Mouse (Mus musculus) ovary, postnatal 36 days (tissue): Measurements from ENCODE around the gene Tmem150b.

Source experiments
- DNase-seq: peaks from one replicate; pipeline ENCODE4 v3.0.0; 2022; ENCODE audit warnings: low spot score, mixed read lengths

Tmem150b gene

DNA sequence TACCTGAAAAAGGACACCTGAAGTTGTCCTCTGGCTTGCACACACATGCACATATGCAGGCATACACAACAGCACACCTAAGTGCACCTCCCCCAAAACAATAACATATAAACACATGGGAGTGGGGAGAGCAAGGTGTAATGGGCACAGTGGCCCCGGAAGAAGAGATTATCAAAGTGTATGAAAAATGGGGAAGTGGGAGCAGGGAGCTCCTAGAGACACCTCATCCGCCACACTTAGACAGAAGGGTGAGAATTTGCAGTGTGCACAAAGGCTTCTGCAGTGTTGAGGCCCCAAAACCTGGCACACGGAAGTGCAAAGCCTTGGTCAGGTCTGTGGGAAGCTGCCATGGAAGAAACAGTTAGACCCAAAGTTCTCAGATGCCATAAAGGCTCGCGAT, 6.0 kb upstream of the Tmem150b start:
- no peak for DNase-seq

DNA sequence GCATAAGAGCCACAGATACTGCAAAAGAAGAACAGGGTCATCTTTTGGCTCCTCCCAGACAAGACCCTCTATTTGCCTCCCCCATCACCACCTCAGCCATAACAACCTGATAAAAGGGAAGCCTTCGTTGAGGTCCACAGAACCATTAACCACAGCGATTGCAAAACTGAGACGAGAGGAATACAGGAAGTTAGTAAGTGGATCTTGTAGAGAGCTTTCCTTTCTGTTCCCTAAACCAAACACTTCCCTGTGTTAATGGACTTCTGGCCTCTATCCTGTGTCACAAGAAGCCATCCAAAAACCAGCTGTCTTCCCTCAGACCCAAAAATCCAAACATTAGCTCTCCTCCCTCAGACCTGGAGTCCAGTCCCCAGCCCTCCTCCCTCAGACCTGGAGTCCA, 690 bp downstream of the Tmem150b start:
- DNase-seq: no peak

DNA sequence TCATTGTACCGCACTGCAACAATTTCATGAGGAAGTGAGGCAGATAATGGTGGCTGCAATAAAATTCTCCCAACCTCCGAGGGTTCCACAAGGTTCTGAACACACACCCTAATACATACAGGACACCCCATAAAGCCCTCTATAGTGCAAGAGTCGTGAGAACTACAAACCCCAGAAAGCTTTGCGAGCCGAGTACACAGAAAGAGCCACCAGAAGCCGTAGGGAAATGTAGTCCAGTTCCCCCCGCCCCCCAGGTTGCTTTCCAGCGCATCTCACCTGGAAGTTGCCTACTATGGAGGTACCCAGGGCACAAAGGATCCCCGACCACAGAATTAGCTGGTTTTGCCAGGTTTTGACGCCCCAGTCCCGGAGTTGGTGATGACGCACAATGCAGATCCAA, 1.5 kb downstream of the Tmem150b start:
- DNase-seq: no peak

DNA sequence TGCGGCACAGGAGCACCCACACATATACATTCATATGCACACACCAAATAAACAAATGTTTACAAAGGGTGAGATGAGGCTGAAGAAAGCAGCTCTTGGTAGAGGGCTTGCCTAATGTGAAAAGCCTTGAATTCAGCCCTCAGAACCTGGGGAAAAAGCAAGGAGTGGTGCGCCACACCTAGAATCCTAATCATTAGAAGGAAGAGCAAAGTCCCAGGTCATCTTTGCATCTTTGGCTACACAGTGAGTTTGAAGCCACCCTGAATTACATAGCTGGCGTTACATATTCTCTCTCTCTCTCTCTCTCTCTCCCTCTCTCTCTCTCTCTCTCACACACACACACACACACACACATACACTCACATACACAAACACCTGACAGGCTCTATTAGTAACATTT, 5.8 kb downstream of the Tmem150b start:
- no peak for DNase-seq

DNA sequence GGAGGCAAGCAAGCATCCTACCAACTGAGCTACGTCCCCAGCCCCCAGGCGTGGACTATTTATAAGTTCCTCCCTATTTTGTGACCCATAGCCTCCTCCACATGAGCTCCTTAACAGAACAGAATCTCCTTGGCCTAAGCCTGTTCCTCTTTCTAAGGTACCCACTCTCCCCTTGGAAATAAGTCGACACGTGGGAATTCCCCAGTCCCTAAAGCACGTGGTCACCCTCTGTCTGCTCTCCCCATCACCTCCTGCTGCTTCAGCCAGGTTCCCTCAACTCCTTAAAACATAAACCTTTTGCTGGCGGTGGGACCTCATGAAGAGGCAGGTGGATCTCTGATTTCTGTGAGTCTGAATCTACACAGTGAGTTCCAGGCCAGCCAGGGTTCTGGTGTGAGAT, 8.1 kb downstream of the Tmem150b start:
- no peak for DNase-seq

DNA sequence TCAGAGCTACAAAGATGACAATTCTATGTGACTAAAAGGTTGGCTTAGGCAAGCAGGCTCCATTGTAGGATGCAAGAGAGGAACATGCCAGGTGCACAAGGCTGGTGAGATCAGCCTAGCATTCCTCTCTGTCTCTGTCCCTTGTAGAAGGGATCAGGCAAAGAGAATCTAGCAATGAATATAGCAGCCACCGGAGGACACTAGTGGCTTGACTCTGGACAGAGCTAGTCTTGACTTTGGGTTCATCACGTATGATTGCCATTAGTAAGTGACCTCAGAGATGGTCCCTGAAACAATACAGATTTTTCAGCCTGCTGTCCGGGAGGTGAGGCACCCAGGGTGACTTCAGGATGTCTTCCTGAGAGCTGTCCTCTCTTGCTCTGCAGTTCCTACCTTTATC, 12.5 kb downstream of the Tmem150b start:
- DNase-seq: no peak

DNA sequence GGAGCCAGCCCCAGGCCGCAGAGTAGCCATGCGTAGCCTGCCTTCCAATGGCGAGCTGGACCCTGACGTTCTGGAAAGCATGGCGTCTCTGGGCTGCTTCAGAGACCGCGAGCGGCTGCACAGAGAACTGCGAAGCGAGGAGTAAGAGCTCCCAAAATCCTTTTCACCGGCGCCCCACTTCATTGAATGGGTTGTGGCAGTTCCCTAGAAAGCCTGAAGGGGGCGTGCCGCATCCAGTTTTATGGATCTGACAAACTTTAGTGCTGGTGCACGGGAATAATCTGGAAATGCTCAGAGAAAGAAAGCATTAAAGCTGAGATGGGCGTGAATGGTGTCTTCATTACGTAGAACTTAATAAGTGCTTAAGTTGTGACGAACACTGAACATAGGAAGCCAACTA, 20.0 kb downstream of the Tmem150b start:
- peak; percentile 38 for DNase-seq

DNA sequence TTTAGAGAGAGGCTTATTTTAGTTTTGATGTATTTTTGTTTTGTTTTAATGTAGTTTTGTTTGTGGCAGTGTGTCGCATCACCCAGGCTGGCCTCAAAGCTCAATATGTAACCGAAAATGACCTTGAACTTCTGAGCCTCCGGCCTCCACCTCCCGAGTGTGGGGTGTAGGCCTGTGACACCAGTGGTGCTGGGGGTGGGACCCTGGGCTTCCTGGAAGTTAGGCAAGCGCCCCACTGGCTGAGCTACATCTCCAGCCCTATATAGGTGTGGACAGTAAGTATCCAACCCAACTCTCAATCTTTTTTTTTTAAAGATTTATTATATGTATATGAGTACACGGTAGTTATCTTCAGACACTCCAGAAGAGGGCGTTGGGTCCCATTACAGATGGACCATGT, 21.9 kb downstream of the Tmem150b start:
- no peak for DNase-seq

DNA sequence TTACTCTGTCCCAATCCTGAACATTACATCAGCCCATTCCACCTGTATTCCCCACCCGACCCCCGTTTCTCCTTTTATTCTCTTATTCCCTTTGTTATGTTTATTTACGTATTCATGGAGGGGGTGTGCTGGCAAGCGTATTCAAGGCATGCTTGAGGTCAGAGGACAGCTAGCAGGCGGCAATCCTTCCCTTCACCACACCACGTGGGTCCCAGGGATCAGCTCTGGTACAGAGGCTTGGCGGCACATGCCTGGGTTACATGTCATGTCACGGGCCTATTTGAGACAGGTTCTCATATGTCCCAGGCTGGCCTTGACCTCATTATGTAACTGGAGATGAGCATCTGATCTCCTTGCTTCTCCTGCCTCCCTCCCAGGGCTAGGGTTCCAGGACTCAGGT, 22.7 kb downstream of the Tmem150b start:
- no peak for DNase-seq

DNA sequence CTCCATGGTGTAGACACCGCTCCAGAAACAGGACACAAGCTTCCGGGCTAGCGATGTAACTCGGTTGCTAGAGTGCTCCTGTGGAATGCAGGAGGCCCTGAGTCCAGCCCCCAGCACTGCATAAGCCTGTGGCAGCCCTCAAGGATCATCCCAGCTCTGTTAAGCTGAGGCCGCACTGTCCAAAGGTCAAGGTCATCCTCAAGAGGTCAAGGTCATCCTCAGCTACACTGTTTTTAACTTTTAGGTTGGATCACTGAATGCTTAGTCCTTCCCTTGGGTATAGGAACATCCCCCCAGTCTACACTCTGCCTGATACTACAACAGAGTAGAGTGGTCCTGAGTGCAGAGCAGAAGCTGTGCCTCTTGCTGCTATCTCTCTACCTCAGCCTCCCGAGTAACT, 32.0 kb downstream of the Tmem150b start:
- no peak for DNase-seq

DNA sequence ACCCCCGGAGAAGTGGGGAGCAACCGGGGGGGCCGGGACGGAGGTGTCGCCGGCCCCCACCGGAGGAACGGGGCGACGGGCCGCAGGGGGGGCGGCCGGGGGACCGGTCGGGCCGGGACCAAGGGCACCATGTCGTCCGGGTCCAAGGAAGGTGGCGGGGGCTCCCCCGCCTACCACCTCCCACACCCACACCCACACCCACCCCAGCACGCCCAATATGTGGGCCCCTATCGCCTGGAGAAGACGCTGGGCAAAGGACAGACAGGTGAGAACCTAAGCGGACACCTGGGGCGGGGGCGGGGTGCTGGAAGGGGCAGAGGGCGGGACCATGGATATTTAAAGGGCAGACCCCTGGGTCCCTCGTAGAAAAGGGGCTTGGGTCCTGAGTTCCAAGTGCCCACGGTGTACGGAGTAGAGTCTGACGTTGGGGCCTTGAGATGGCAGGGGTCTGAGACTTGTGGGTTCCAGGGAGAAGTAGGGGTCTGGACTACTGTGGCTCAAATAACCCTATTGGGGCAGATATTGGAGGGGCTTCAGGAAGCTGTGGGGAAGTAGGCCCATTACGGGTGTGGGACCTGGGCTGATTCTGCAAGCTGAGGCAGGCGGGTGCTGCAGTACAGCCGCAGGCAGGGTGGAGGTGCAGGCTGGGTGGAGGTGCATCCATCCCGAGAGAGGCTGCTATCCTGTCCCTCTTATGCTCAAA, 33.9 kb downstream of the Tmem150b start:
- DNase-seq: no peak

DNA sequence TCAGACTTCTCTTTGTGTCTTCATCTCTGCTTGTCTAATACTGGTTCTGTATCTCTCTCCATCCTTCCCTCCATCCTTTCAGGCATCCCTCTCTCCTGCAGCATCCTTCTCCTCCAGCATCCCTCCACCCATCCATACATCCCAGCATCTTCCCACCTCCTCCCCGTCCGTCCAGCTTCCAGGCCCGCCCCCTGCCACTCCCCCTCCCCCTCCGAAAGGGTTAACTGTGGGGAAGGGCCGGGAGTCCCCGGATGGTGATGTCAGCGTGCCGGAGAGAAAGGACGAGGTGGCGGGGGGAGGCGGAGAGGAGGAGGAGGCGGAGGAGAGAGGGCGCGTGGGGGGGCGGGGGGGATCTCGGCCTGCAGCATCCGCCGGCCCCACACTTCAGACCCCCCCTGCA, 34.7 kb downstream of the Tmem150b start, which contains the start of gene Brsk1:
Brsk1 (plus strand) TSS at position 218 of the 400 bp plus-strand sequence.
- peak; percentile 54 for DNase-seq

DNA sequence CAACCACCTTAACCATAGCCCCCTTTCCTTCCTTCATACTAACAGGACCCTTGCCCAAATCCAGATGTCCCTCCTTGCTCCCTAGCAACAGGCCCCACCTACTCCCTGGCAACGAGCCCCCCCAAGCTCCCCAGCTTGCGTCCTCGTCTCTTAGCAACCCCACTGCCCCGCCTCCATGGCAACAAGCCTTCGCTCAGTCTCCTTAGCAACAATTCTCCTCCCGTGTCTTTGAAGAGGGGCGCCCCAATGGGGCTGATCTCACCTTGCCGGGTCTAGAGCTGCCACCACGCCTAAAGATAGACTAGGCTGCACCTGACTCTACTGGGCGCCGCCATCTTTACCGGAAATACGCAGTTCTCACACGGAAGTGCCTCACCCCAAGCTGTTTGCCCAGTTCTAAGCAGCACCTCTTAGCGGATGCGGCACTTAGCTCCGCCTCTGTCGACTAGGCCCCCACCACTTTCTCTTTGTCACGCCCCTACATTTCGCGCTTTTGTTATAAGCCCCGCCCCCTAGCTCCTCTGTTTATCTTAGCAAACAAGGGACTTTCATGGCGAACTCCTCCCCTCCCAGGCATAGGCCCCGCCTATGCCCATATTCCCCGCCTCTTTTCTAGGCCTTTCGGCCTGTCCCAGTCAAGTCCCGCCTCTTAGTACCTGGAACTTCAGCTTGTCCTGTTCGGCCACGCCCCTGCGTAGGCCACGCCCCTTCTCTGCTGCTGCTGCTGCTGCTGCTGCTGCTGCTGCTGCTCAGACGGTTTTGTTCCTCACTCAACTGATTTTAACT, 40.2 kb downstream of the Tmem150b start, which contains the start of gene Hspbp1:
Hspbp1 (minus strand) TSS at position 437 of the 786 bp plus-strand sequence.
- peak; percentile 91 for DNase-seq

DNA sequence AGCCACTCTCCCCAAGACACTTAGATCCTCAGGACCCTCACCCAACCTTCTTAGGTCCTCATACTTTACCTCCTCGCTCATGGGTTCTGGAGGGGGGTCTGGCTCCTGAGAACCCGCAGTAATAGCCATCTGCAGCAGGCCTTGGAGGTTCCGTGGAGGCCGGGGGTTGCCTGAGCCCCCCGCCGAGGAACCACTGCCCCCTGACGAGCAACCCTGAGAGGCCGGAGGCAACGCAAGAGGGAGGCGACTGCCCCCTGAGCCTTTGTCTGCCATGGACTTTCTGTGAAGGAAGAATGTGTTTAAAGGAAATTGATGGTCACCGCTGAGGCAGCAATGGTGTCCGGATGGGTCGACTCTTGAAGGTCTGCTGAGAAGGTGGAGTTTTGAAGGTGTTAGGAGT, 40.8 kb downstream of the Tmem150b start:
- DNase-seq: no peak

DNA sequence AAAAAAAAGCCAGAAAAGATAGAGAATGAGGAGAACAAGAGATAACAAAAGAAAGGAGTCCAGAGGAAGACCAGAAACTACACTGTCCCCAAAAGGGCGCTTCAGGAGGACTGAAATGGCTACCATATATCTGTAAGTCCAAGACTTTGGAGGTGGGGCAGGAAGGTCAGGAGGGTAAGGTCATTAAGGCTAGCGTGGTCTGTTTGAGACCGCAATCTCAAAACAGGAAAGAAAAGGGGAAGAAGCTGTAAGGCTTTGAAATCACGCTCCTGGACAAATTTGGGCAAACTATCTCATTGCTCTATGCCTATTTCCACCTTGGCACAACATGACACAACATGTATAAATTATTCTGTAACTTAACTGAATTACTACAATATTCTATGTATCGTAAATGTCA, 41.7 kb downstream of the Tmem150b start:
- DNase-seq: no peak

DNA sequence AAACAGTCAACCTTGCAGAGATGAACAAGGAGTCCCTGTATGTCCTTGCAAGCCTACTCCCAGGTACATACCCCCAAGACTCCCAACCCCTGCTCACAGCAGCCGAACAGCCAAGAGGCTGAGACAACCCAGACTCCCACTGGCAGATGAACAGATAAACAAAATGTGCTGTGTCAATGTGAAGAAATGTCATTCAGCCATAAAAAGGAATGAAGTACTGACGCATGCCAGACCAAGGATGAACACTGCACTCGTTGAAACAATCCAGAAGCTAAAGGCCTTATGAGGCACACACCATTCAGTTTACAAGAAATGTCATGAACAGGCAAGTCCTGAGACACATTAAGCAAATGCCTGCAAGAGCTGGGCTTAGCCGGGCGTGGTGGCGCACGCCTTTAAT, 49.8 kb downstream of the Tmem150b start:
- DNase-seq: no peak

DNA sequence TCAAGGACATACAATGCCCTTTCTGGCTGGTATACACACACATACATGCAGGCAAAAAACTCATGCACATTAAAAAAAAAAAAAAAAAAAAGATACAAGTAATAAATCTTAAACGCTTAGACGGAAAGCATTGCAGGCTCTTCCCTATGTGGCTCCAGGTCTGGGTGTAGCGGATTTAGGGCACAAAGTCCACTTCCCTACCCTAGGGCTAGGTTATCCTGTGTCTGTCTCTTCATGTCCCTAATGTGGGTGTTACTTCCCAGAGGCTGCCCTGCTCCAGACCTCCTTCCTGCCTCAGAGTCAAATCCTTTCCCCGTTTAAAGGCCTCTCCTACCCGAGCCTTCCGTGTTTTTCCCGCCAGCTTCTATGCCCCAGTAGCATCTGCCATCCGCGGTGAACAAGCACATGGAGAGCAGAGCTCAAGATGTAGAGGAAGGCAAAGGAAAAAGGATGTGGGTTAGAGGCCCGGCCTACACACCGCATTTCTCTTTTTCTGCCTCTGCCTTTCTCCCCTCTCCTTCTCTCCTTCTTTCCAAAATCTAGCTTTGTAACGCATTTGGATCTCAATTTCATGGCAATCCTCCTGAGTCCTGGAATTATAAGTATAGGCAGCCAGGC, 50.8 kb downstream of the Tmem150b start:
- DNase-seq: no peak

DNA sequence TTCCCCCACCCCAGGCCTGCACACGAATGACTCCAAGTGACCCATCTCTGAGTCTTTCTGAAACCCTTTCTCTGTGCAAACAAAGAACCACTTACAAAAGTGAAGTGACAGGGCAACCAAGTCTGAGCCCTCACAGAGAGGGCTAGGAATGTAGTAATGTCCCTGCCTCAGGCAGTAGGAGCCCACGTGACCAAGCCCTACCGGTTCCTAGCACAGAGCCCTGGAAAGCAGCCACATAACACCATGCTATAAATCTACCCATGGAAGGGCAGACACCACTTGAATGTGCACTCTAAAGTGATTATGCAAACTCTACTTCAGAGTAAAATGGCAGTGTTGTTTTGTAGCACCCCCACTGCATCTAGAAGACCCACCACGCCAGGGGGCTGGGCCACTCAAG, 53.1 kb downstream of the Tmem150b start:
- DNase-seq: no peak

DNA sequence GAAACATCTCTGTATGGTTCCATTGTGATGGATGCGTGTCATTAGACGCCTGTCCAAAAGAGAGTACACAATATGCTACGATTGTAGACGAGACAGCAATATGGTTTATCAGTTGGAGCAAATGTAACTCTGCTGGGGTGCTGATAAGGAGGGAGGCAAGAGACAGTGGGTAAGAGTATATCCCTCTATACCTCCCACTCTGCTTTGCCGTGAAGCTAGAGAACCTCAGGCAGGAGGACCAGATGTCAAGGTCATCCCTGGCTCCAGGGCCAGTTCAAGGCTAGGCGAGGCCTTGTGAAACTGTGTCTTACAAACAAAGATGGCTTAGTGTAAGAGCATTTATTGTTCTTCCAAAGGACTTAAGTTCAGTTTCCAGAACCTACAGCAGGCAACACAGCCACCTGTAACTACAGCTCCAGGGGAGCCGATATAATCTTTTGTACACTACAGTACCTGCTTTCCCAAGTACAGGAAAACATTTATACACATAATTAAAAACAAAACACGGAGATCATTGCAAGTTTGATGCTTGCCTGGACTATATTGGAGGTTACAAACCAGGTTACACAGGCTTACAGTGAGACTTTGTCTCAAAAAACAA, 54.3 kb downstream of the Tmem150b start:
- no peak for DNase-seq

DNA sequence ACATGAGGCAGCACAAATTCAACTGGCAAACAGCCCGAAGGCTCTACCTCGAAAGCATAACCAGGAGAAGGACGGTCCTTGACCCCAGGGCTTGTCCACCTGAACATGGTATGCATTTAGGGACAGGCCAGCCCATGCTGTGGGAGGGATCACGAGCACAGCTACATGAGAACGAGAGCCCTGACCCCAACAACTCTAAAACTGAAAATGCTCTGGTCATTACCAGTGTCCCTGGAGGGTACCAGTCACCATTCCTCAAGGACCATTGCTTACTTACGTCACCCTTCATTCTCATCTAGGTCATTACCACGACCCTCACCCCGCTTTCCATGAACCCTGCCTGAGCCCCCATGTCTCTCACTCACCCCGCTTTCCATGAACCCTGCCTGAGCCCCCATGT, 55.9 kb downstream of the Tmem150b start:
- no peak for DNase-seq

DNA sequence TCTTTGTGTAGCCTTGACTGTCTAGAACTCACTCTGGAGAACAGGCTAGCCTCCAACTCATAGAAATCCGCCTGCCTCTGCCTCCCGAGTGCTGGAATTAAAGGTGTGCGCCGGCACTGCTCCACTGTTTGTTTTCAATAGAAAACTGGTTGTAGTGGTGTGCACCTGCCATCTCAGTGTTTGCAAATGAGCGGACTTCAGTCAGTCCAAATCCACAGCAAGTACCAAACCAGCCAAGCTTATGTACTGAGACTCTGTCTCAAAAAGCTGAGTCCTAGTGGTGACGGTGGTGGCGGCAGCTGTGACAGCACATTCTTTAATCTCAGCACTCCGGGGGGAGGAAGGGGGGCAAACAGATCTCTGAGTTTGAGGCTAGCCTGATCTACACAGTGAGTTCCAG, 56.5 kb downstream of the Tmem150b start:
- DNase-seq: no peak

DNA sequence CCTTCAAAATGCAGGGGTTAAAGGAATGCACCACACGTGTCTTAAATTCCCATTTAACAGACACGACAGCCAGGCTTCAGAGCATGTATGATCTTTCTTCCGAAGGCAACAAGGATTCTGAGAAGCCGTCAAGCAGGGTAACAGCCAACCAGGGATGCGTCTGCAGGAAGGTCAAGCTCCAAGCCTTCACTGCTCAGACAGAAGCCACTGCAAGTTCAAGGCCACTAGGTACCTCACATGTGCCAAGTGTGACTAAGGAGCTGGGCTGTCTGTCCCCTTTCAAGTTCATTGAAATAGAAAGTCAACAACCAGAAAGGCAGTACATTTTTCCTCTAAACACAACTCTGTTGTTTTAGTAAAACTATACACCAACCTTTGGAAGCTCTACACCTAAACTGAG, 58.2 kb downstream of the Tmem150b start:
- DNase-seq: no peak

DNA sequence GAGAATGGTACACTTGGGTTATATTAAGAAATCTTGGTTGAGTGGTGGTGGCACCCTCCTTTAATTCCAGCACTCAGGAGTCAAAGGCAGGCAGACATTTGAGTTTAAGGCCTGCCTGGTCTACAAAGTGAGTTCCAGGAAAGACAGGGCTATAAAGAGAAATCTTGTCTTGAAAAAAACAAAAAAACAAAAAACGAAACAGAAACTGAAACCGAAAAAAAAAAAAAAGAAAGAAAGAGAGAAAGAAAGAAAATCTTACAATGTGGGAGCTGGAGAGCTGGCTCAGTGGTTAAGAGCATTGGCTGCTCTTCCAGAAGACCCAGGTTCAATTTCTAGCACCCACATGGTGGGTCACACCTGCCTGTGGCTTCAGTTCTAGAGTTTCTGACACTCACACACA, 61.3 kb downstream of the Tmem150b start:
- DNase-seq: no peak
